Mouse (Mus musculus) embryo, embryonic 10.5 days (tissue): ENCODE measurements around the gene Akr1b7.
A peak's percentile ranks its signal among the peaks of the same experiment; 100 is the strongest.
"Not testable (repeated sequence)": the region's sequence is repeated elsewhere in the genome, so short reads cannot be mapped to it uniquely, and the experiment has no call there.

Experiments
- DNase-seq: peaks from one replicate; pipeline ENCODE4 v3.0.0-alpha.2; 2015; ENCODE audit warnings: low spot score

Gene Akr1b7

GRCm38 (mm10) chr6:34412023-34412422, at the start of gene Akr1b7:
TSS of gene Akr1b7 (plus strand) at chr6:34412334.
- no peak for DNase-seq

GRCm38 (mm10) chr6:34364217-34365136, 47.7 kb upstream of the Akr1b7 start:
- no peak for DNase-seq

GRCm38 (mm10) chr6:34367998-34368397, 44.1 kb upstream of the Akr1b7 start:
- DNase-seq, result no peak

- DNase-seq, result no peak
These were observed 42.1 kb upstream of the Akr1b7 start for GRCm38 (mm10) chr6:34370081-34370480.

DNA sequence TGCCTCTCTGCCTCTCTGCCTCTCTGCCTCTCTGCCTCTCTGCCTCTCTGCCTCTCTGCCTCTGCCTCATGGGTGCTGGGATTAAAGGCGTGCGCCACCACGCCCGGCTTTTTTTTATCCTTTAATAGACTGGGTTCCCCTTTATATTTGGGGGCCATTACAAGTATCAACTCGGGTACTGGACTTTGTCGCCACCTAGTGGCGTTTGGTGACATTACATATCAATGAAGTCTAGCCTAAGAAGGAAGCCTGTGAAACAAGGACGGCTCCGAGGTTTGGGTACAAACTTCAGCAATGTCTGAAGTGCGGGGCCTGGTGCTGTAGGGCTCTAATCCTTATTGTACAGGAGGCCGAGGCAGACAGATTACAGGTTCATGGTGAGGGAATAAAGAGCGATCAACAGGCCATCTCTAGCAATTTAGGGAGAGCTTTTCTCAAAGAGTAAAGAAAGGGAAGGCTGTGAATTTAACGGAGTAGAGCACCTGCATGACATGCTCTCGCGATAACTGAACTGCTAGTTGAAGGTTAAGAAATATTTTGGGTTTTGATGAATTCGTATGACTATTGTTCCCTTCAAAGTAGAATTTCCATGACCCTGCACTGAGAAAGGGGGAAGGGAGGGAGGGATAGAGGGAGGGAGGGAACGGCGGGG, 40.3 kb upstream of the Akr1b7 start:
- peak; percentile 92 for DNase-seq

GRCm38 (mm10) chr6:34373841-34374240, 38.3 kb upstream of the Akr1b7 start:
- no peak for DNase-seq

GRCm38 (mm10) chr6:34375888-34376287, 36.2 kb upstream of the Akr1b7 start:
- DNase-seq, result not testable (repeated sequence)

- DNase-seq, result no peak
These were observed 28.7 kb upstream of the Akr1b7 start for GRCm38 (mm10) chr6:34383401-34383800.

- DNase-seq, result peak; percentile 82
These were observed 27.9 kb upstream of the Akr1b7 start, which contains the start of gene Akr1b10 for GRCm38 (mm10) chr6:34384110-34384661. TSS of gene Akr1b10 (plus strand) at chr6:34384218.

DNA sequence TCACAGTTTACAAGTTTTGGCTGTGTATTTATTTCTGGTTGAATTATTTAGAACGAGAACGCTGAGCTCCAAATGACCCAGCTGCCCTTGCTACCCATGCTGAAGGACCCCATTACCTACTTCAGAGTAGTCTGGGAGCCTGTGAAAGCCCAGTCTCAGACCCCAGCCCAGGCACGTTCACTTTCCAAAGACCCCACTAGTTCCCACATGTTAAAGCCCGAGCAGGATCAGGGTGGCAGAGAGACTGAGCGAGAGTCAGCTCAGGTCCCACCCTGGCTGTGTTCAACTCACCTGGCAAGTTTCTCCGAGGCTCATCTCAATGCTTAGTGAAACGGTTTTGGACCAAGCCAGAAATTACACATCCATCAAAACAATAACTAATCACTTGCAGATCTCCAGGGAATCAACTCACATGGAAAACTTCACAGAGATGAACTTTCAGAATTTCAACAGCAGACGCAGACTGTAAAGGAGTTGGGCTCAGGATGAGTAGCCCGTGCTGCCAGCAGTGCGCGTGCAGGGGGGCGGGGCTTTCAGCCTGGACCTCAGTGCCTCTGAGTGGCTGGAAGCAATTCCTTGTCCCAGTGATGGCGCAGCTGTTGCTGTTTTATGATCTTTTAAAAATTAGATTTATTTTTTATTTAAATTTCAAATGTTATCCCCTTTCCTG, 27.3 kb upstream of the Akr1b7 start:
- DNase-seq, result peak; percentile 61

DNA sequence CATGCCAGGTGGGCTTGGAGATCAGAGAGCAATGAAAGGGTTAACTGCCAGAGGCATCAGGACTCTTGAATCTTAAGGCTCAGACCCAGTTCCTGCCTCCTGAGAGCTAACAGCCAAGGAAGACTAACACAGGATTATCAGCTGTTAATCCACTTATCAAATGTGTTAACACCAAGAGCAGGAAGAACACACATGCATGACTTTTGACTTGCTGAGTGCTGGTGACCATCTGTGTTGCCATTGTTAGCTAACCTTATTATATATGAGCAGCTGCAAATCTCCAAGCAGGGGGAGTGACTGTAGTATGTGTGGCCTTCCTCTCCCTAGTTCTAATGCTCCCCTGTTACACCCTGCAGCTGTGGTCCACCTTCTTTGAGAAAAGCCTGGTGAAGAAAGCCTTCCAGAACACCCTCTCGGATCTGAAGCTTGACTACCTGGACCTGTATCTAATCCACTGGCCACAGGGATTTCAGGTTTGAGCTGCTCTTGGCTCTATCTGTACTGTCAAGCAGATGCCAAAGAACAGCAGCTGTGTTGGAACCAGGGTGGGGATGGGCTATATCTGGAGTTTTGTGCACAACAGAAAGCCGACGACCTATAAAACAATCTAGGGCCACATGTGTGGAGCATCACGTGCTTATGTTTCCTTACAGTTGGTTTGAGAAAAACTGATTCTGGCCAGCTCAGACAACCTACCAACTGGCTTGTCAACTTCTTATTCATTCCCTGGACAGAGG, 23.5 kb upstream of the Akr1b7 start:
- DNase-seq, result no peak

DNA sequence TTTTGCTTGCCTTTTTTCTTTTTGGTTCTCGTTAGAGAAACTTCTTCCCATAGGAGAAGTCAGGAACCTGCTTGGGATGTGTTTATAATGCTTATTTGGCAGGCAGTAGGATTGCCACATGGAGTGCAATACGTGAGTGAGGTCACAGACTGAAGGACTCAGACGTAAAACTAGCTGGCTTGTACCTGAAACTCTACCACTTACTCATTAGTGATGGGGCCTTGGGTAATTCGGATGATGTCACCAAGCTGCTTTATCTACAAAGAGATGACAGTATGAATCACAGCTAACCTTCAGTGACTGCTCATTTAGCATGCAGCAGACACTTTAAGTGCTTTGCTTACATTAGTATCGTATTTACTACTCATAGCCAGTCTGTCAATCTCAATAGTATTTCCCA, 16.2 kb upstream of the Akr1b7 start:
- DNase-seq, result no peak

- no peak for DNase-seq
These were observed 13.7 kb upstream of the Akr1b7 start for GRCm38 (mm10) chr6:34398431-34398830.

- no peak for DNase-seq
These were observed 12.4 kb upstream of the Akr1b7 start for GRCm38 (mm10) chr6:34399606-34400220.

DNA sequence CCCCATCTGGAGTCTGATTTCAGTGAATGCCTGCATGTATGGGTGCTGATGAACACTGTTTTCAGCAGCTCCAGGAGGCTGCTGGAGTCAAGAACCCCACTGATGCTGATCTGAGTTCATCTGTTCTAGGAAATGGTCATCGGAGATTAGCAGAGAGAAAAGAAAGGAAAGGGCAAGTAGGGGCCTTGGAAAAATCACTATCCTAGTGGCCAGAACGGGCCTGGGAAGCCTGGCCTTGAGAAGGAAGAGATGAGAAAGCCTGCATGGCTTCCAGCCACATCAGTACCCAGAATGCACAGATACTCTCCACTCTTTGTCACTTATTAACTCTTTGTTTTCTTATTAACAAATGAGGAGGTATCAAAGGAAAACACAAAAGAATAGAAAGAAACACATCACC, 11.4 kb upstream of the Akr1b7 start:
- no peak for DNase-seq

DNA sequence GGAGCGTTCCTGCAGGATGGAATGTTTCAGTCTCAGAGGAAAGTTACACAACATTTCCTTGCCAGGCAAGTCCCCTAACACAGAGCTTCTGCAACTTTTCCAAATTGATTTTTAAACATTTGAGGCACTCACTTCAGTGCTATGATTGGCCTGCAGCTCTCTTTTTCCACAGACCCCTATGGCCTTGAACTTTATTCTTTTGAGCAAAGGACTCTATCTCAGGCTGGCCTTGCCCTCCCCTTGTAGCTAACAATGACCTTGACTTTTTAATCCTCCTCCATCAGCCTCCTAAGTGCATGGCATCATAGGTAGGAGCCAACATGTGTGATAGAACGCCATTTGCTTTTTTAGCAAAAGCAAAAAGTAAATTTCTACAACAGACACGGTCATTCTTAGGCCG, 5.4 kb upstream of the Akr1b7 start:
- DNase-seq, result no peak

GRCm38 (mm10) chr6:34407403-34407802, 4.7 kb upstream of the Akr1b7 start:
- DNase-seq, result no peak

- DNase-seq, result no peak
These were observed 554 bp downstream of the Akr1b7 start for GRCm38 (mm10) chr6:34412688-34413087.

DNA sequence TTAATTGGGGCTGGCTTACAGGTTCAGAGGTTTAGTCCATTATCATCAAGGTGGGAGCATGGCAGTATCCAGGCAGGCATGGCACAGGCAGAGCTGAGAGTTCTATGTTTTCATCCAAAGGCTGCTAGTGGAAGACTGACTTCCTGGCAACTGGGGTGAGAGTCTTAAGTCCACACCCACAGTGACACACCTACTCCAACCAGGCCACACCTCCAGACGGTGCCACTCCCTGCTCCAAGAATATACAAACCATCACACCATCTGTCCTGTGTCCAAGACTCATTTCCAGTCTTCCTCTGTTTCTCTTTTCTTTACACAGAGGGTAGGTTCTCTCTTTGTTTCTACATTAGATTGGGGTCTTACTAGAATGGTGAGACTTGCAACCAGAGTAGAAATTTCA, 1.3 kb downstream of the Akr1b7 start:
- not testable (repeated sequence) for DNase-seq

DNA sequence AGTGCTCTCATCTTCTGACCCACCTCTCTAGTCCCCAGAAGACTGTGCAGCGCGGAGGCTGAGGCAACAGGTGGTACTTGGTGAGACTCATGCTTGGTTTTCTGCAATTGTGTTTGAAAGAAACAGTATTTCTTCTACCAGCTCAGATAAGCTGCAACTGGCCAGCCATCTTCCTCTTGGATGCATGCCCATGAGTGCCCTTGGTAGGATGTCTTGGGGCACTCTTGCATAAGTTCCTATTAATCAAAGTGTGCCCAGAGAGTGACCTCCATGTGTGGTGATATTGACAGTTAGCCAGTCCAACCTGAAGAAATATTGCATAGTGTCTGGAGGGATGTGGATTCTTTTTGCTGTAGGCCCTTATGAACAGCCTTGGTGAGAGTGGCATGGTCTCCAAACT, 4.4 kb downstream of the Akr1b7 start:
- no peak for DNase-seq

- no peak for DNase-seq
These were observed 6.9 kb downstream of the Akr1b7 start for GRCm38 (mm10) chr6:34419071-34419470.
